29 mouse cellular contexts compared by ENCODE assay signal in the genomic region with DNA sequence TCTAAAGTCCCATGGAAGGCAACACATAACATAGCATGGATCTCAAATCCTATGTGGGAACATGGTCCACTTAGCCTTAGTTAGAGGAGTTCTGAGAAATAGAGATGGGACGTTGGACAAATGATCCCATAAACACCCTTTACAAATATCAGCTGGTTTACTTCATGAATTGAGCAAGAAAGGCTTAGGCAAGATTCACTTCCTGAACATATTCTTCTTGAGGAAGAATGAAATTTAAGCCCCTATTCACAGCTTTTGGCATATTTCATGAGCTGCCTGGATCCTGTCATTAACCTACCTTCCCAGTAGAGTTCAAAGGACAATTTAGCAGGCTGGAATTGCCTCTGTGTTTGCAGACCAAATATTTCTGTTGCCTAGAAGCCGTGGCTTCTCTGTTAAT.
A peak's percentile ranks its signal among the peaks of the same experiment; 100 is the strongest.
DNase-seq lines count a peak whose midpoint lies in the region; ATAC-seq lines count a peak whose summit lies in the region.
"Had no signal": no experiment of that assay in that cellular context is flagged by ENCODE, and none has a peak within 500 bp of the region (broad histone marks: within the 10 kb centered on the region; RNA-seq: fewer than 3 reads in every experiment).

No protein-coding gene starts in this region.

- no peaks in the 10 kb centered on the region for H3K27me3 ChIP-seq in limb, embryonic 13.5 days
- no peaks in the 10 kb centered on the region for H3K27me3 ChIP-seq in limb, embryonic 10.5 days (ENCODE audit: low read depth, poor library complexity, severe bottlenecking)
- H3K27me3 ChIP-seq in kidney, embryonic 14.5 days (ENCODE audit: control insufficient read depth, insufficient read depth, low read length), result no peaks in the 10 kb centered on the region
- H3K27me3 ChIP-seq: embryonic facial prominence, embryonic 13.5 days; forebrain, embryonic 12.5 days; forebrain, embryonic 15.5 days; heart, embryonic 13.5 days had no signal

- H3K9ac ChIP-seq in limb, embryonic 13.5 days, result no peak overlapping the region
- H3K9ac ChIP-seq in kidney, embryonic 14.5 days (ENCODE audit: low read depth, low read length), result no peak overlapping the region
- H3K9ac ChIP-seq: embryonic facial prominence, embryonic 13.5 days; forebrain, embryonic 12.5 days; forebrain, embryonic 15.5 days; heart, embryonic 13.5 days; hindbrain, embryonic 14.5 days had no signal

- WGBS in limb, embryonic 13.5 days, result 23% methylated on average over 2 of the region's 2 CpGs
- WGBS in limb, embryonic 10.5 days, result 53% methylated on average over 2 of the region's 2 CpGs
- 41% methylated on average over 2 of the region's 2 CpGs for WGBS in kidney, embryonic 14.5 days

- H3K4me1 ChIP-seq in limb, embryonic 13.5 days, result peaks cover 3% of the 10 kb centered on the region; the same call in 1 of the 2 replicates
- peaks cover 10% of the 10 kb centered on the region; the same call in 1 of the 2 replicates for H3K4me1 ChIP-seq in limb, embryonic 10.5 days
- H3K4me1 ChIP-seq in kidney, embryonic 14.5 days (ENCODE audit: control insufficient read depth, insufficient read depth, low read length), result no peaks in the 10 kb centered on the region
- H3K4me1 ChIP-seq: embryonic facial prominence, embryonic 13.5 days; forebrain, embryonic 12.5 days had no signal

- no peak overlapping the region for H3K4me2 ChIP-seq in limb, embryonic 13.5 days (replicated peaks)
- no peak overlapping the region for H3K4me2 ChIP-seq in kidney, embryonic 14.5 days (replicated peaks; ENCODE audit: low read depth, low read length)
- H3K4me2 ChIP-seq: embryonic facial prominence, embryonic 13.5 days; forebrain, embryonic 12.5 days; forebrain, embryonic 15.5 days; heart, embryonic 13.5 days; hindbrain, embryonic 14.5 days had no signal

- 0 out of 2 replicates have a peak, but pooled peaks cover under 1% of the 10 kb centered on the region for H3K9me3 ChIP-seq in limb, embryonic 13.5 days
- no peaks in the 10 kb centered on the region for H3K9me3 ChIP-seq in limb, embryonic 10.5 days (replicated peaks)
- no peaks in the 10 kb centered on the region for H3K9me3 ChIP-seq in kidney, embryonic 14.5 days (ENCODE audit: control insufficient read depth, low read length)
- H3K9me3 ChIP-seq: embryonic facial prominence, embryonic 10.5 days; embryonic facial prominence, embryonic 13.5 days; forebrain, embryonic 12.5 days; forebrain, embryonic 15.5 days; heart, embryonic 13.5 days had no signal

- DNase-seq in limb, embryonic 10.5 days (ENCODE audit: low spot score), result no peak
- peak; percentile 12 for DNase-seq in lung, postnatal 25 days (ENCODE audit: low spot score)
- DNase-seq in lung, postnatal 14 days, result no peak
- DNase-seq in urinary bladder, postnatal 10 days (ENCODE audit: low spot score), result no peak
- DNase-seq: adrenal gland, adult 2 months; adrenal gland, postnatal 14 days; cerebellum, adult 11-12 months; cerebellum, adult 8-10 months; cerebellum, postnatal 14 days; embryo, embryonic 11 days; gastrocnemius, postnatal 10 days; gastrocnemius, postnatal 36 days; heart, adult 18-20 months; heart, postnatal 14 days; heart, postnatal 4 days had no signal

- H3K27ac ChIP-seq in limb, embryonic 13.5 days, result no peak overlapping the region; the same call in 1 of the 2 replicates
- no peak overlapping the region for H3K27ac ChIP-seq in limb, embryonic 10.5 days
- H3K27ac ChIP-seq in kidney, embryonic 14.5 days (ENCODE audit: low read depth, low read length), result no peak overlapping the region
- H3K27ac ChIP-seq: embryonic facial prominence, embryonic 10.5 days; embryonic facial prominence, embryonic 13.5 days; forebrain, embryonic 12.5 days; forebrain, embryonic 15.5 days; heart, embryonic 13.5 days; hindbrain, embryonic 14.5 days; hindbrain, postnatal 0 days had no signal

- peak; percentile 40; the same call in 1 of the 2 replicates for ATAC-seq in limb, embryonic 13.5 days (ENCODE audit: low FRiP score, low read depth)
- peak; percentile 28; the same call in 1 of the 2 replicates for ATAC-seq in common myeloid progenitor, adult 5-6 weeks (replicated peaks; ENCODE audit: low read depth, poor library complexity, severe bottlenecking)
- peak; percentile 67 for ATAC-seq in megakaryocyte, adult 5-6 weeks (ENCODE audit: poor library complexity, severe bottlenecking)
- ATAC-seq in kidney, embryonic 14.5 days (ENCODE audit: low FRiP score, low TSS enrichment), result no peak
- ATAC-seq: CD4-positive, CD25-positive, alpha-beta regulatory T cell, adult 4 months; forebrain, embryonic 15.5 days; hindbrain, postnatal 0 days; inflammation-experienced regulatory T-cells, adult 6 months had no signal

- H3K4me3 ChIP-seq in limb, embryonic 13.5 days, result no peak overlapping the region
- no peak overlapping the region for H3K4me3 ChIP-seq in limb, embryonic 10.5 days
- H3K4me3 ChIP-seq in kidney, embryonic 14.5 days (ENCODE audit: low read length), result no peak overlapping the region
- H3K4me3 ChIP-seq: embryonic facial prominence, embryonic 10.5 days; embryonic facial prominence, embryonic 13.5 days; erythroblast, embryonic 14.5 days; forebrain, embryonic 12.5 days; forebrain, embryonic 15.5 days; heart, embryonic 13.5 days had no signal

- H3K36me3 ChIP-seq in limb, embryonic 13.5 days, result no peaks in the 10 kb centered on the region
- no peaks in the 10 kb centered on the region for H3K36me3 ChIP-seq in limb, embryonic 10.5 days
- H3K36me3 ChIP-seq in kidney, embryonic 14.5 days (ENCODE audit: control insufficient read depth, insufficient read depth, low read length), result no peaks in the 10 kb centered on the region
- H3K36me3 ChIP-seq: embryonic facial prominence, embryonic 10.5 days; embryonic facial prominence, embryonic 13.5 days; forebrain, embryonic 12.5 days; forebrain, embryonic 15.5 days; heart, embryonic 13.5 days had no signal
